Mouse (Mus musculus) heart, adult 10 weeks (tissue): ENCODE data around the gene Sycp2l. TPM values are rescaled to one million over a fixed set of nuclear protein-coding genes. Genes with fewer than 3 reads are reported as not detected.

Experiments used
- polyA plus RNA-seq: library from polyadenylated mRNA; stranded (reverse); fragments of 350-450 nt; fragmentation: Illumina TruSeq; extraction: RNeasy Lipid Tissue Mini Kit (QIAGEN cat#74804); gene quantifications from one replicate; pipeline ENCODE4 v1.2.3, GENCODE M21; 2014; ENCODE audit warnings: low read depth, low replicate concordance

The Sycp2l gene
- not detected for polyA plus RNA-seq

DNA sequence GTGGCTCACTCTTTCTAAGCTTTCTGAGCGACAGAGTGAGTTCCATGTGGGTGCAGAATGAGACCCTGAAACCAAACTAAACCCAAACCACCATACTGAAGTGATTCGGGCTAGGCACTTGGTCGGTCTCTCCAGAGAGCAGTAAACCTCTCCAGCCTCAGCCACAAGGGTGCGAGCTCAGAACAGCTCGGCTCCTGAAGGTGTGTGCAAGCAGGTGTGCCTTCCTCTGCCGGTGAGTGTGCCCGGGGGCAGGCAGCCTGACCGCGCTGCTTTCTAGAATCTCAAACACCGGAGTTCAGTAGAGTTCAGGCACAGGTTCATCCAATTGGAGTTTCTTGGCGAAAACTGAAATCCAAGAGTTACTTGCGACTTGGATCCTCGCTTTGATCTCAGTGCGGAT is at the start of gene Sycp2l:
TSS of gene Sycp2l (plus strand) at position 368 of the 400 bp plus-strand sequence.

GRCm38 (mm10) chr13:41079421-41079780 is 34.7 kb upstream of the Sycp2l start, which contains the start of gene Mak:
TSS of gene Mak (minus strand) at chr13:41079706.

DNA sequence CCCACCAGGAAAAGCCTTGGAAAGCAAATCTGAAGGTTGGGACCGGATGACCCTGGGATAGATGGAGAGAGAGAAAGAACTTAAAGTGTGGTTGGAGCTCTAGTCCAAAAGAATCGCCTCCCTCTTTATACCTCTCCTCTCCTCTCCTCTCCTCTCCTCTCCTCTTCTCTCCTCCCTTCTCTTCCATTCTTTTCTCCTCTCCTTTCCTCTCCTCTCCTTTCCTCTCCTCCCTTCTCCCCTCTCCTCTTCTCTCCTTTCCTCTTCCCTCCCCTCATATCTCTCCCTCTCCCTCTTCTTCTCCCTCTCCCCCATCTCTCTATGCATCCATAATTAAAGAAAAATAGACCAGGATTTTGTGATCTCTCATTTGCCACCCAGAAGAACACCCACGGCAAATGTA is 3.2 kb upstream of the Sycp2l start, which contains the start of gene Gcm2:
TSS of gene Gcm2 (minus strand) at position 101 of the 400 bp plus-strand sequence.

GRCm38 (mm10) chr13:41220304-41220834 is 106.3 kb downstream of the Sycp2l start, which contains the start of gene Elovl2:
TSS of gene Elovl2 (minus strand) at chr13:41220405.

Other genes with a start within 250 kb of the Sycp2l start
- gene Pak1ip1, start 113.3 kb upstream of the Sycp2l start, polyA plus RNA-seq = 34.9 TPM
- gene Tmem14c, start 98.0 kb upstream of the Sycp2l start, polyA plus RNA-seq = 155 TPM
- not detected for gene Mak, start 34.6 kb upstream of the Sycp2l start, polyA plus RNA-seq
- gene Gcm2, start 3.3 kb upstream of the Sycp2l start, polyA plus RNA-seq = not detected
- 0.16 TPM for gene Elovl2, start 106.1 kb downstream of the Sycp2l start, polyA plus RNA-seq
- gene Smim13, start 135.5 kb downstream of the Sycp2l start, polyA plus RNA-seq = 21.0 TPM
- not detected for gene Gm17364, start 159.7 kb downstream of the Sycp2l start, polyA plus RNA-seq